Mouse (Mus musculus) c-Kit-positive CD71-negative TER-119-negative erythroid progenitor cells, embryonic 14.5 days (primary cell): ENCODE data around the gene Faap100.
"Not testable (repeated sequence)": the region's sequence is repeated elsewhere in the genome, so short reads cannot be mapped to it uniquely, and the experiment has no call there.

Source experiments
- DNase-seq: peaks from one replicate; pipeline ENCODE4 v3.0.0-alpha.2; 2013; ENCODE audit warnings: low read depth

Gene Faap100

DNA sequence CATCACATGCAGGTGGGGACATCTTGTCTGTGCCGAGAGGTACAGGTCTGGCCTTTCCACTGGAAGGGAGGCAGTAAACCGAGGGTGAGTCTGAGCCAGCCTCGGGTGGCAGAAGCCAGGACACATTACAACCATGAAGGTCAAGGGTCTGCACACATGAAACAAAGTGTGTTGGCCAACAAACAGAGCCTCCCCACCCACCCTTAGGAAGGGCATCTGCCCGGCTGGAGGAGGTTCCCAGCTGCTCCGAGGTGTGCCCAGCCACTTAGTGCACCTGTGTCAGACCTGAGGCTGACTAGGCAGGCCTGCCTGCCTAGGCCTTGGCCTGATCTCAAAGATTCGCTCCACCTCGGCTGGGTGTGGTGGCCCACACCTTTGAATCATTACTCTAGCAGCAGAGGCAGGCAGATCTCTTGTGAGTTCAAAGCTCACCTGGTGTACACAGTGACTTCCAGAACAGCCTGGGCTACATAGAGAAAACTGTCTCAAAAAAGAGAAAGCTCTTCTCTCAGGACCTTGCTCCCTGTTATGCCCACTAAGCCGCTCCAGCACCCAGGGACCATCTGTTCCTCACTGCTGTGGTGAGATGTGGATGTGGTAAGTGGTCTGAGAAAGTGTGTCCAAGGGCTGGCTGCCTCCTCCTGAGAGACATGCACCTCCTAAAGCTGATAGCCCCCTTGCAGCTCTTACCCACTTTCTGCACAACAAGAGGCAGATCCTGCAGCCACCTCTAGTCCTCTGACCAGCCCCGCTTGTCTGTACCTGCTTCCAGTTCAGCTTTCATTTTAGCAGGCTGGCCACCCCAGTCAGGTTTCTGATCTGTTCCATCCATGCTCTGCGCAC lies 27.1 kb downstream of the Faap100 start:
- no peak for DNase-seq

DNA sequence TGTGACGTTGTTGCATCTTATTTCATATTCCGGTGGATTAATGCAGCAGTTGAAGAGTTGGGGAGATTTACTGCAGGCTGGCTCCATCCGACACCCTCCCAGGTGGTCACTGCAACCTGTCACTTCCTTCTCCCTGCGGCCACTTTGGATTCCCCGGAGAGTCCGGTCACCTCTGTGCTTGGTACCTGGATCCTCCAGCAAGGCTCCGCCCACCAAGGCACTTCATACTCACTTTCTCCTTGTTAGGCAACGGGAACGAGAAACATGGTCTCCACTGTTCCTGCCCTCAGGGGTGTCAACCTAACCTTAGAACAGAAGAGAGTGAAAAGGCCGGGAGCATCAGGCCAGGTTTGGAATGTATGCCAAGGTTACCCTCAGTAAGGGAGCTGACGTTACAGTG lies 27.9 kb downstream of the Faap100 start:
- no peak for DNase-seq

DNA sequence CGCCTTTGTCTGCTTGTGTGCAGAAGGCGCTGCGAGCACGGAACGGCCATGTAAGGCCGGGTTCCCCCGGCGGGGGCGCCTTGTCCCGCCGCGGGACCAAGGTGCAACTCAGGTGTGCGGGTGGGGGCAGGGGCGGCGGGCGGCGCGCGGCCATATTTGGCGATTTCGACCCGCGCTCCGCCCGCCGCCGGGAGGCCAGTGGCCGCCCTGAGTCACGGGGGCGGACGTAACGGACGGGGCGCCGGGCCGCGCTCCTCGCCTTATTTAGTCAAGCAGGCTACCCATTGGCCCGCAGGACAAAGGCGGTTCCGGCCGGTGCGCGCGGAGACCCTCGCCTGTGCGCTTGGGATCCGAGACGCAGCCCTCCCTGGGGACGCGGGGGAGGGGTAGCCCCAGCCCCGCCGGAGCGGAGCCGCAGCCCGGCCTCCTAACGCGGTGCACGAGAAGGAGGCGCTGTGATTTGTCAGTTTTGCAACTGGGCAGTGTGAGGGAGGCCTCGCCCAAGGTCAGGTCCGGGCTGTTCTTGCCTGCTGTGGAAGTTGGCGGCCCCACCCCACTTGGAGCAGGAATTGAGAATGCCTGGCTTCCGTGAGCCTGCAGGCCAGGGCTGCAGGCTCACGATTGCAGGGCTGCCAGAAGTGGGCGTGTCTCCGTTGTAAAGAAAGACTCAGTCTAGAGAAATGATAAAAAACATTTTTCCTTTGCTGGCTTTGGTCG lies 28.4 kb downstream of the Faap100 start:
- no peak for DNase-seq

DNA sequence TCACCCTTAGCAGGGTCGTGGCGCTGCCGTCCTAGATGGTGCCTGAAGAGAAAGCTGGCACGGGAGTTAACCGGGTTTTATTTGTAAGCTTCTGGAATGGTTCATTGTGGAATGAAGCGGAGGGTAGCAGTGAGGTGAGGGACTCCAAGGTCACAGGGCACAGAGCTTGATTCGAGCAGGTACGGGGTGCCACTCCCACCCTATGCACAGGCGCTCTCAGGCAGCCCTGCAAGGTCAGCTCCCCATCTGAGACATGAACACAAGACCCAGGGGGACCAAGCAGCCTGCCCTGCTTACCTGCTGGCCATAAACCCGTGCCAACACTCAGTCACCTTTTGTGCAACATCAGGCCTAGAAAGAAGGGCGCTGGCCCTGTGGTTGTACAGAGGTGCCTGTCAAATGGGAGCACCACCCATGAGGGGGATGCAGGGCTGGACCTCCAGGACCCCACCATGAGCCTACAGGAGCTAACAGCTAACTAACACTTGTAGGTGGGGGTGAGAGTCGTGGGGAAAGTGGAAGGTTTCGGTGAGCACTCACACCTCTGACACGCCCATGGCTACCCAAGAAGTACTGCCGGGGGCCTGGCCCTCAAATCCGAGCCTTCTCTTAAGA lies 29.1 kb downstream of the Faap100 start:
- DNase-seq = no peak

DNA sequence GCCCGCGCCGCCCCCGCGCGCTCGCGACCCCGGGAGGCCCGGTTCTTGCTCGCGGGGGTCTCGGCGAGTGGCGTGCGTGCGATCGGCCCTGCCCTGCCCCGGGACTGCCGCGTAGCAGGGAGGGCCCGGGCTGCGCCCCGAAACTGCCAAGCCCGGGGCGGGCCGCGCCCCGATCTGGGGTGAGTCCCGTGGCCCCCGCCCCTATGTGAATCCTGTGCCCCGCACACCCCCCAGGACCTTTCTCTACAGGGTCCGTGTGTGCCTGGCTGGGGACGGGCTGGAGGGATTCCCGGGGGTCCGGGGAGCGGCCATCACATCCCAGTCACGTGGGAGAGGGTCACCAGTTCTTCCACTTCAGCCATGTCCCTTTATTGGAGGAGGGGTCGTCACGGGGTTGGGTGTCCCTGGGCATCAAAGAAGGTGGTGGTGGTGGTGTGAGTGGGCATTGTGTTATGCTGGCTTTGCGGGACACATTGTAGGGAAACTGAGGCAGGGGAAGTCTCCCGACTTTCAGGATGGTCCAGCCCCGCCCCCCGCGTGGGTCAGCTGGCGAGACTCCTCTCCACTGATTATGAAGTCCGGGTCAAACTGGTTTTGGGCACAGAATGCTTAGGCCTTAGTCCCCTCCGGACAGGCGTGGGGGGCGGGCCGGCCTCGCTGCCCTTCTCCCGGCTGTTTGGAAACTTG lies 29.7 kb downstream of the Faap100 start:
- DNase-seq = no peak

DNA sequence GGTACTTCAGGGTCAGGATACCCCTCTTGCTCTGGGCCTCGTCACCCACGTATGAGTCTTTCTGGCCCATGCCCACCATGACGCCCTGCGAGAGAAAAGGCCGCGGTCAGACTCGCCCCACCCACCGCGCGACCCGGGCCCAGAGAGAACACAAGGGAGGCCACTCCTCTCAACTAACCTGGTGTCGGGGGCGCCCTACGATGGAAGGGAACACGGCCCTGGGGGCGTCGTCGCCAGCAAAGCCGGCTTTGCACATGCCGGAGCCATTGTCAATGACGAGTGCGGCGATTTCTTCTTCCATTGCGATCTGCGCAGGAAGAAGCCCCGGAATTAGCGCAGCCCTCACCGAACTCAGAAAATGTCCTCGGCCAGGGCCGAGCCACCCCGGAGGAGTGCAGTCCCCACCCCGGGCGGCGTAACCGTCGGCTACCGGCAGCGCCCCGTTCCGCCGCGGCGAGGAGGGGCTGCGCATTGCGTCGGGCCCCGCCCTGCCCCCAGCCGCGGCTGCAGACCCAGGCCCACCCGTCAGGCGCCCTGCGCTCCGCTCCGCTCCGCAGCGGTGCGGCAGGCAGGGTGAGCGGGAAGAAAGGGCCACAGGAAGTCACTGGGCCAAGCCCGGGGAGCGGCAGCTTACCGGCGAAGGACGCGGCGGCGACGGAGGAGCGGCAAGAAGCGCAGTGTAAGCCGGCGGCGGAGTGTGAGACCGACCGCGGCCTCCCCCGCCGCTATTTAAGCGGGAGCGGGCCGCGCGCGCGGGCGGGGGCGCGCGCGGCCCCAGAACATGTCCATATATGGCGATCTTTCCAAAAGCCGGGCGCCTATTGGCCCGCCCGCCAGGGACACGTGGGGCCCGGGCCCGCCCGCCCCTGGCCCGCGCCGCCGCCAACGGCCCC lies 30.5 kb downstream of the Faap100 start, which contains the start of gene Actg1:
Gene Actg1 (minus strand): TSS at position 752 of the 893 bp plus-strand sequence.
- DNase-seq = peak; percentile 68

DNA sequence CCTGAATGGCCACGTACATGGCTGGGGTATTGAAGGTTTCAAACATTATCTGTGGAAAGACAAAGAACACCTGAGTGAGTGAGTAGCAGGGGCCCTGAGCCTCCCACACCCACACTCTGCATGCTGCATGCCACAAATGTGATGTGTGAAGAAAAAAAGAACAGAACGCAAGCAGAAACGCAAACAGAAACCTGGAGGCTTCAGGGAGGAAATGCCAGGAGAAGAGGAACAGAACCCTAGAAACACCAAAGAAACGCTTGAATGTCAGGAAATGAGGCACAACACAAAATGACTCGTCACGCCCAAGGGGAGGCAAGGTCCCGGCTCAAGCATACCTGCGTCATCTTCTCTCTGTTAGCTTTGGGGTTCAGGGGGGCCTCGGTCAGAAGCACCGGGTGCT lies 31.3 kb downstream of the Faap100 start:
- no peak for DNase-seq

DNA sequence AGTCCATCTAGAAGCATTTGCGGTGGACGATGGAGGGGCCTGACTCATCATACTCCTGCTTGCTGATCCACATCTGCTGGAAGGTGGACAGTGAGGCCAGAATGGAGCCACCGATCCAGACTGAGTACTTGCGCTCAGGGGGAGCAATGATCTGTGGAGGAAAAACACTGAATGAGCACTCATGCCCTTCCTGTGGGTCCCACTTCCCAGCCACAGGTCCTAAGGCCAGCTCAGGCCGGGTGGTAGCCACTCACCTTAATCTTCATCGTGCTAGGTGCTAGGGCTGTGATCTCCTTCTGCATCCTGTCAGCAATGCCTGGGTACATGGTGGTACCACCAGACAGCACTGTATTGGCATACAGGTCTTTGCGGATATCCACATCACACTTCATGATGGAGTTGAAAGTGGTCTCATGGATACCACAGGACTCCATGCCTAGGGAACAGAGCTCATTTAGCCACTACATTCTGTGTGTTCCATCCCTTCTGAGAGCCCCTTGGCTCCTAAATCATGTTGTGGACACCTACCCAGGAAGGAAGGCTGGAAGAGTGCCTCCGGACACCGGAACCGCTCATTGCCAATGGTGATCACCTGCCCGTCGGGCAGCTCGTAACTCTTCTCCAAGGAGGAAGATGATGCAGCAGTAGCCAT lies 32.1 kb downstream of the Faap100 start:
- not testable (repeated sequence) for DNase-seq

DNA sequence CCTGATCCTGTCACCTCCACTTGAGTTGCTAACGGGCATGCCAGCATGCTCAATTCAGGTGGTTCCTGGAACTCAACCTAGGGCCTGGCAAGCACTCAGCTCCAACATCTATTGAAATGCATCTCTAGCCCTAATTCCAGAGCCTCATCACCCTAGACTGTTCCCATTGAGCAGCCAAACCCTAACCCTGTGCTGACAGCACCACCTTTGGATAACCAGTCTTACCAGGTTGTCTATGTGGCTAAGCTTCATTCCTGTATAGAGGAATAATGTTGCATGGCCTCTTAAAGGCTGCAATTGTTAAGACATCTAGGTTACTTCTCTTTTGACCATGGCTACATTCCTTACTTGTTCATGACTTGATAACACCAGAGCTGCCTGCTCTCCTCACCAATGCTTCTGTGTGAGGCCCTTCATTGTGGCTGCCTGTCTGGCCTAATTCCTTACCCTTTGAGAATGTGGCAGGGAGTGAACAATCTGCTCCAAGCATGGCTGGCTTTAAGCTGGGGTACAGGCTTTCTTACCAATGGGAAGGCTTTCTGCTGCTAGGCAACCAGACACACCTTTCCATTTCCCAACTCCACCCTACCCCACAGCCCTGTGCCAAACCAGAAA lies 33.4 kb downstream of the Faap100 start:
- DNase-seq = no peak

DNA sequence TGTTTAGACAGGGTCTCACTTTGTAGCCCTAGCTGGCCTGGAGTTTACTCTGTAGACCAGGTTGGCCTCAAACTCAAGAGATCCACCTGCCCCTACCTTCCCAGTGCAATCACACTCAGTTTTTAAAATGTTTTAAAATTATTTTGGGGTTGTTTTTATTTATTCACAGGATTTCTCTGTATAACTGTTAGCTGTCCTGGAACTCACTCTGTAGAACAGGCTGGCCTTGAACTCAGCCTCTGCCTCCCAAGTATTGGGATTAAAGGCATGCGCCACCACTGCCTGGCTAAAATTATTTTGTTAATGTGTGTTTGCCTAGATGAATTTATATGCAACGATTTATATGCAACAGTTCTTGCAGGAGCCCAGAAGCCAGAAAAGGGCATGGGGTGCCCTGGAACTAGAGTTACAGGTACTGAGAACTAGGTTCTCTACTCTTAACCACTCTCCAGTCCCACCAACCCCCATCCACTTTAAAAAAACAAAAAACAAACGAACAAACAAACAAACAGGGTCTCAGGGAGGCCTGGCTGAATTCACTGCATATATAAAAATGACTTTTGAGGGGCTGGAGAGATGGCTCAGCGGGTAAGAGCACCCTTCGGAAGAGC lies 34.1 kb downstream of the Faap100 start:
- no peak for DNase-seq

DNA sequence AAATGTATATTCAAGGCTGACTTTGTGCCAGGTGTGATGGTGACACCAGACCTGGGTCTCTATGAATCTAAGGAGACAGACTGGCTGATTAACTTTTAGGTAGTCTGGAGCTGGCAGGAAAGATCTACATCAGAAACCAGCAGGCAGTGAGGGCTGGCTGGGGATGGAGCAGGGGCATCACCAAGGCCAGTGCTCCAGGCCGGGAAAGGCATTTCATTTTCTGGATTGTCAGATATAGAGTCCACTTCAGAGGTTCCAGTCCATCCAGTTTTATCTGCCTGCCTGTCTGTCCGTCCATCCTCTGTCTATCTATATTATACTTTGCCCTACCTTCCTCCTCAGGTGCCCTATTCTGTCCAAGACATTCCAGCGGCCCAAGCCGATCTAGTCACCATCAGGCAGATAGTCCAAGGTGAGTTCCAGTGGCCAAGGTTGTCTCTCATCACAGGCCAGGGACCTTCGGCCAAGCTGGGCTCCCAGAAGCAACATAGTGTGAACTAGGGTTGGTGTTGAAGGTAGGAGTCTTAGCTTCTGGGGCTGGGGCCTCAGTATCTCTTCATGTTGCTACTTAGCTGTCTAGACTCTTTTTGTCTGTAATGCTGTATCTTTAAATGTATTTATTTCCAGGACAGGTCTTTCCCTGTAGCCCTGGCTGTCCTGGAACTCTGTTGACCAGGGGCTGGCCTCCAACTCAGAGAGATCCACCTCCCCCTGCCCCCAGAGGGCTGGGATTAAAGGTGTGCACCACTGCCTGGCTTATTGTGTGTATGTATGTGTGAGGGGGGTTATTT lies 34.9 kb downstream of the Faap100 start:
- no peak for DNase-seq

DNA sequence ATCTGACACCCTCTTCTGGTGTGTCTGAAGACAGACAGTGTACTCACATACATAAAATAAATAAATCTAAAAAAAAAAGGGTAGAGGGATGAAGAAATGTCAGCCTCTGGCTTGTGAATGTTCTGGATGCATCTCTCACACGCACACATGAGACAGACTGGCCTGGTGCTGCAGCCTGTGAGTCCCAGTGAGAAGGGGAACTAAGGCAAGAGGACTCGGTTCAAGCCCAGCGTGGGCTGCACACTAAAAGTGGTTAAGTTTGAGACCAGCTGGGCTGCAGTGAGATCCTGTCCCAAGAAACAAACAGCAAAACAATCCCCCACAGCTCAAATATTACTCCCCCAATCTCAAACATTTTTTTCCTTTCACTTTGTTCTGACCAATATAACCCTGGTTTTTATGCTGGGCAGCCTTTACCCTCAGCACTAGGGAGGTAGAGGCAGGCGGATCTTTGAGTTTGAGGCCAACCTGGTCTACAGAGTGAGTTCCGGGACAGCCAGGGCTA lies 35.9 kb downstream of the Faap100 start:
- DNase-seq = no peak

DNA sequence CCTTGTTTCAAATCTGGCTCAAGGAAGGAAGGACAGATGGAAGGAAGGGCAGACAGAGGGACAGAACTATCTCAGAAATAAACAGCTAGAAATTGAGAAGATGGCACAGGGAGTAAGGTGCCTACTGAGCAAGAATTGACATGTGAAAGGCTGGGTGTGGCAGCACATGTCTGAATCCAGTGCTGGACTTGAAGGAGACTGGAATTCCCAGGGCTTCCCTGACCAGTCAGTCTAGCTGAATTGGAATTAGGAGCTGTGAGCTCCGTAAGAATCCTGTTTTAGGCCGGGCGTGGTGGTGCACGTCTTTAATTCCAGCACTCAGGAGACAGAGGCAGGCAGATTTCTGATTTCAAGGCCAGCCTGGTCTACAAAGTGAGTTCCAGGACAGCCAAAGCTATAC lies 36.9 kb downstream of the Faap100 start:
- no peak for DNase-seq

DNA sequence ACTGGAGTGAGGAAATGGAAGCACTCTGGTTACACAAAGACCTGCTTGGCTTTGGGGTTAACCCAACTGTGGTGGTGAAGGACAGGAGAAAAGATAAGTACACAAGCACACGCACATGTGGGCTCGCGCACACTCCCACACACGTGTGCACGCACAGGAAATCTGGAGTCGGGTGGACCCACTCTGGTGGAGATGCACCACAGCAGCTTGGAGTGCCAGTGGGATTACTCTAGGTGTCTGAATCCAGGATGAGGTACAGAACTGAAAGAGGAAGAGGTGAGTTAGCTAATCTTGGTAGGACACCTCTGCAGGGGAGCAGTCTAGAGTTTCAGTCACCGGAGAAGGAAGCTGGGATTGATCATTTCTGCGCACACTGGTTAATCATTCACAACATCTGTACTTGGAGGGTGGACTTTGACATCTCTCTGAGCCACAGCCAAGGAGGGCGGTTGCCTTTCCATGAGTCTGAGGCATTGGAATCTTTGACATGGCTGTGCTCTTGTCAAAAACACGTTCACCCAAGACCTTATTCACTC lies 38.5 kb downstream of the Faap100 start:
- DNase-seq = no peak

DNA sequence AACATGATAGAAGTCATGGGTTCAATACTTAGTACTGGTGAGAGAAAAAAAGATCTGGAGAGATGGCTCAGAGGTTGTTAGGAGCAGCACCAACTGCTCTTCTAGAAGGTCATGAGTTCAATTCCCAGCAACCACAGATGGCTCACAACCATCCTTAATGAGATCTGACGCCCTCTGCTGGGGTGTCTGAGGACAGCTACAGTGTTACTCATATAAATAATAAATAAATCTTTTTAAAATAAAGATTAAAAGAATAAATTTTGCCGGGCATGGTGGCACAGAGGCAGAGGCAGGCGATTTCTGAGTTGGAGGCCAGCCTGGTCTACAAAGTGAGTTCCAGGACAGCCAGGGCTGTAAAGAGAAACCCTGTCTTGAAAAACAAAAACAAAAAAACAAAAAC lies 39.8 kb downstream of the Faap100 start:
- DNase-seq = no peak

DNA sequence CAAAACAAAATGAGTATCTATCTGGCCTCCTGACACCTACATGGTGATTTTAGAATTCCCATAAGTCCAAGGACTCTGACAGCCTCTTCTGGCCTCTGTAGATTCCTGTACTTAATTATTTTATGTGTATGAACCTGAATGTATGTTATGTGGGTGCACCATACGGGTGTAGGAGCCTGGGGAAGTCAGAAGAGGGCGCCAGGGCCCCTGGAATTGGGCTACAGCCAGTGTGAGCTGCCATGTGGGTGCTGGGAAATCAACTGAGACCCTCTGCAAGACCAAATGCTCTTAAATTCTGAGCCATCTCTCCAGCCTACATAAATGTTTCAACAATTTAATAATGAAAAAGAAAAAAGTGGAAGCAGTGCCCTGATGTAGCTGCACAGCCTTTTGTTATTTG lies 41.1 kb downstream of the Faap100 start:
- DNase-seq = no peak

DNA sequence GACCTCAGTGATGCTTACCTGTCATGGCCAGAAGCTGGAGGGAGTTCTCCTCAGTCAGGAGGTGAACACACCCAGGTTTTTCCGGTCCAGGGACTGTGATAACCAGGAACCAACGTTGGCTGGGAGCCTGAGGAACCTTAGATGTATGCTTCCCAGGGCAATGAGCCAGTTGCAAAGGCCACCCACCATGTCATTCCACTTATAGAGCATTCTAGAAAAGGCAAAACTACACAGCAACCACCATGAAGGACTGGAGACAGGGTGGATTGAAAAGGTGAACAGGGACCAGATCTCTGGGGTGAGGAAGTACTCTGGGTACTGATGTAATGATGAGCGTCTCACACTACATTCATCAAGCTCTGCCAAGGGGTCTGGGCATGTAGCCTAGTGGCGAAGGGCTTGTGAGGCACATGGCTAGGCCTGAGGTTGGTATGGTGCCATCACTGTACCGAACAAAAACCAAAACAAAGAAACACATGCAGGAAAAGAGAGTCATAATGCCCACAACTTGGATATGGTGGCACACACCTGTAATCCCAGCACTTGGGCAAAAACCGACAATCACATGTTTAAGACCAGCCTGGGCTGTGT lies 43.0 kb downstream of the Faap100 start:
- no peak for DNase-seq

DNA sequence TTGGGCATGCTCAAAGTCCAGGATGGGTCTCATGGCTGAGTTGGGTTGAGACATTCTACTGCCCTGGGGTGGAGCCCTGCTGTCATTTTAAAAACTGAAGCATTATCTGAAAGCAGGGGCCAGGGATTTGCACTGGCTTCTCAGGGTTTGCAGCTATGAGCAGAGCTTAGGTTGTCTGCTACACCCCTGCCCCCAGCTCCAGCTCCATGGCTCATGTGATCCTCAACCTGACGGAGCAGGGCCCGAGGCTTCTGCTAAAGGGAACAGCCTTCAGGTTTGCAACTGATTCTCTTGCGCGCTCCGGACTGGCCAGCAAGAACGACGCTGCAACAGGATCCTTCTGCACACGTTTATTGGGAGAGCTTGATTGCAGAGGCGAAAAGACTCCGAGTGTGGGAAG lies 58.4 kb downstream of the Faap100 start:
- DNase-seq = no peak
